Mouse (Mus musculus) intestine, embryonic 16.5 days (tissue): ENCODE results near the gene Cdyl2. TPM values are rescaled to one million over a fixed set of nuclear protein-coding genes. Genes with fewer than 3 reads are reported as not detected.

ENCODE experiments used
- ATAC-seq: fragments of 200-750 bp; cut with Nextera tagmentation; 2 replicates; pipeline ENCODE4 v1.8.0; 2017; ENCODE audit warnings: moderate TSS enrichment, moderate library complexity
- H3K27ac ChIP-seq: fragments of 300-500 bp; sonication (generic); 2 replicates; pipeline ENCODE4 v1.5.1; 2014; ENCODE audit warnings: mild to moderate bottlenecking, low read length
- H3K27me3 ChIP-seq: fragments of 300-500 bp; sonication (generic); replicated peaks from 2 replicates; pipeline ENCODE4 v1.6.1; 2014; ENCODE audit warnings: low read length, control low read depth, mixed read lengths; ENCODE audit not compliant: control insufficient read depth, insufficient read depth
- H3K36me3 ChIP-seq: fragments of 300-500 bp; sonication (generic); 2 replicates; pipeline ENCODE4 v1.6.1; 2014; ENCODE audit warnings: low read length, control low read depth; ENCODE audit not compliant: control insufficient read depth, insufficient read depth
- H3K4me1 ChIP-seq: fragments of 300-500 bp; sonication (generic); 2 replicates; pipeline ENCODE4 v1.6.1; 2014; ENCODE audit warnings: low read length, control low read depth, mixed read lengths; ENCODE audit not compliant: control insufficient read depth, insufficient read depth
- H3K4me2 ChIP-seq: fragments of 300-500 bp; sonication (generic); 2 replicates; pipeline ENCODE4 v1.6.1; 2014; ENCODE audit warnings: low read depth, low read length, control low read depth
- H3K4me3 ChIP-seq: fragments of 300-500 bp; sonication (generic); 2 replicates; pipeline ENCODE4 v1.5.1; 2014; ENCODE audit warnings: mild to moderate bottlenecking, low read length
- H3K9ac ChIP-seq: fragments of 300-500 bp; sonication (generic); 2 replicates; pipeline ENCODE4 v1.6.1; 2014; ENCODE audit warnings: low read depth, low read length
- H3K9me3 ChIP-seq: fragments of 300-500 bp; sonication (generic); 2 replicates; pipeline ENCODE4 v1.6.1; 2016; ENCODE audit warnings: low read length, control low read depth; ENCODE audit not compliant: control insufficient read depth
- WGBS: fragments of 180-500 bp; shearing (Covaris S2); extraction: QIAGEN DNeasy Blood & Tissue Kit; methylation state at CpG from one replicate; pipeline ENCODE4 v1.1.7; 2014; 5-methylcytosine and 5-hydroxymethylcytosine counted together
- polyA plus RNA-seq: library from polyadenylated mRNA; unstranded; fragments of >200 nt; fragmentation: Nextera tagmentation; extraction: Ambion mirVana; gene quantifications from 2 replicates; pipeline ENCODE4 v1.2.1, GENCODE M21; 2015

The Cdyl2 gene
- polyA plus RNA-seq, 1 experiment from 2014 or later: 4.3 TPM

GRCm38 (mm10) chr8:116656811-116657210 is 76.0 kb downstream of the Cdyl2 start:
- H3K36me3 ChIP-seq: no peaks in the 10 kb centered on the region
- H3K27ac ChIP-seq: no peak overlapping the region
- H3K9me3 ChIP-seq: no peaks in the 10 kb centered on the region
- H3K4me2 ChIP-seq: no peak overlapping the region
- 91% methylated on average over 3 of the region's 3 CpGs for WGBS
- H3K27me3 ChIP-seq: no peaks in the 10 kb centered on the region
- no peak overlapping the region for H3K4me3 ChIP-seq
- peaks cover 5% of the 10 kb centered on the region; the same call in 1 of the 2 replicates for H3K4me1 ChIP-seq
- no peak overlapping the region for H3K9ac ChIP-seq
- ATAC-seq: no peak

GRCm38 (mm10) chr8:116654881-116655280 is 77.9 kb downstream of the Cdyl2 start:
- ATAC-seq: no peak
- Histone ChIP-seq H3K36me3 (no peaks in the 10 kb centered on the region), H3K9ac (no peak overlapping the region), H3K4me2 (no peak overlapping the region), H3K4me3 (no peak overlapping the region), H3K27me3 (no peaks in the 10 kb centered on the region), H3K9me3 (no peaks in the 10 kb centered on the region), H3K27ac (no peak overlapping the region), H3K4me1 (peaks cover 5% of the 10 kb centered on the region; the same call in 1 of the 2 replicates)
- 70% methylated on average over 3 of the region's 3 CpGs for WGBS

- Histone ChIP-seq H3K4me2 (no peak overlapping the region), H3K9ac (no peak overlapping the region), H3K9me3 (no peaks in the 10 kb centered on the region), H3K4me3 (no peak overlapping the region), H3K4me1 (peaks cover 5% of the 10 kb centered on the region; the same call in 1 of the 2 replicates), H3K36me3 (no peaks in the 10 kb centered on the region), H3K27ac (no peak overlapping the region), H3K27me3 (no peaks in the 10 kb centered on the region)
- 61% methylated on average over 4 of the region's 4 CpGs for WGBS
- ATAC-seq: peak; percentile 87
Measured at GRCm38 (mm10) chr8:116652949-116653348, 79.8 kb downstream of the Cdyl2 start.

- H3K27ac ChIP-seq: no peak overlapping the region
- no peak overlapping the region for H3K4me2 ChIP-seq
- 75% methylated on average over 16 of the region's 16 CpGs for WGBS
Measured at GRCm38 (mm10) chr8:116649975-116650725, 82.6 kb downstream of the Cdyl2 start.

GRCm38 (mm10) chr8:116645376-116645775 is 87.4 kb downstream of the Cdyl2 start:
- Histone ChIP-seq H3K27me3 (no peaks in the 10 kb centered on the region), H3K36me3 (no peaks in the 10 kb centered on the region), H3K9me3 (no peaks in the 10 kb centered on the region), H3K4me3 (no peak overlapping the region), H3K4me2 (no peak overlapping the region), H3K4me1 (no peaks in the 10 kb centered on the region), H3K27ac (no peak overlapping the region), H3K9ac (no peak overlapping the region)
- WGBS: 76% methylated on average over 4 of the region's 4 CpGs
- no peak for ATAC-seq

More at GRCm38 (mm10) chr8:116649975-116650725, 82.6 kb downstream of the Cdyl2 start:
- Histone ChIP-seq H3K27me3 (no peaks in the 10 kb centered on the region), H3K4me3 (no peak overlapping the region), H3K4me1 (peaks cover 5% of the 10 kb centered on the region; the same call in 1 of the 2 replicates), H3K9ac (no peak overlapping the region), H3K9me3 (no peaks in the 10 kb centered on the region), H3K36me3 (no peaks in the 10 kb centered on the region)
- ATAC-seq: no peak

- no peaks in the 10 kb centered on the region for H3K4me1 ChIP-seq
- no peak for ATAC-seq
- H3K27ac ChIP-seq: no peak overlapping the region
Measured at GRCm38 (mm10) chr8:116640925-116641324, 91.9 kb downstream of the Cdyl2 start.

GRCm38 (mm10) chr8:116637998-116638397 is 94.8 kb downstream of the Cdyl2 start:
- H3K27ac ChIP-seq: no peak overlapping the region
- no peaks in the 10 kb centered on the region for H3K9me3 ChIP-seq
- WGBS: 79% methylated on average over 4 of the region's 4 CpGs
- no peak overlapping the region for H3K4me2 ChIP-seq
- no peaks in the 10 kb centered on the region for H3K4me1 ChIP-seq
- ATAC-seq: no peak
- H3K36me3 ChIP-seq: no peaks in the 10 kb centered on the region
- H3K4me3 ChIP-seq: no peak overlapping the region
- no peak overlapping the region for H3K9ac ChIP-seq
- no peaks in the 10 kb centered on the region for H3K27me3 ChIP-seq

More at GRCm38 (mm10) chr8:116640925-116641324, 91.9 kb downstream of the Cdyl2 start:
- no peaks in the 10 kb centered on the region for H3K36me3 ChIP-seq
- WGBS: 75% methylated on average over 10 of the region's 10 CpGs
- no peaks in the 10 kb centered on the region for H3K27me3 ChIP-seq
- no peak overlapping the region for H3K4me2 ChIP-seq
- no peak overlapping the region for H3K4me3 ChIP-seq
- no peak overlapping the region for H3K9ac ChIP-seq
- H3K9me3 ChIP-seq: no peaks in the 10 kb centered on the region

- WGBS: 93% methylated on average over 7 of the region's 7 CpGs
- H3K4me1 ChIP-seq: no peaks in the 10 kb centered on the region
- no peaks in the 10 kb centered on the region for H3K27me3 ChIP-seq
- no peaks in the 10 kb centered on the region for H3K36me3 ChIP-seq
- H3K4me2 ChIP-seq: no peak overlapping the region
- H3K9me3 ChIP-seq: no peaks in the 10 kb centered on the region
- ATAC-seq: no peak
- no peak overlapping the region for H3K9ac ChIP-seq
- no peak overlapping the region for H3K27ac ChIP-seq
- no peak overlapping the region for H3K4me3 ChIP-seq
Measured at GRCm38 (mm10) chr8:116637193-116637592, 95.6 kb downstream of the Cdyl2 start.

DNA sequence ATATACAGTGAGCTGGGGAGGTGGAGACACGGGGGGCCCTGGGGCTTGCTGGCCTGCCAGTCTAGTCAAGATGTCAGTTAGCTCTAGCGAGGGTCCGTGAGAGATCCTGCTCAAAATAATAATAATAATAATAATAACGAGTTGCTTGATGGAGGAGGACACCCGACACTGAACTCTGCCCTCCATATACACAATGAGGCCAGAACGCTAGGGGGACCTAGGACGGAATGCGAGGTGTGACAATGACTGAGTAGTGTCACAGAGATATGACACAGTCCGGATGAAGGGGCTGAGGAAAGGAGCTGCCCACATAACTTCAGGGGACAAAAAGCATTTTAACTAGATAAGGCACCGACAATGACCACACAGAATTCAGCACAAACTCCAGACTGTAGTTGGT is 96.4 kb downstream of the Cdyl2 start:
- no peaks in the 10 kb centered on the region for H3K36me3 ChIP-seq
- no peak overlapping the region for H3K27ac ChIP-seq
- no peak overlapping the region for H3K4me3 ChIP-seq
- WGBS: 82% methylated on average over 10 of the region's 10 CpGs
- H3K4me2 ChIP-seq: no peak overlapping the region
- H3K9me3 ChIP-seq: no peaks in the 10 kb centered on the region
- H3K9ac ChIP-seq: no peak overlapping the region
- no peaks in the 10 kb centered on the region for H3K27me3 ChIP-seq
- no peaks in the 10 kb centered on the region for H3K4me1 ChIP-seq
- ATAC-seq: no peak
